Mouse (Mus musculus): ENCODE measurements around the gene Ppp1r21. TPM values are rescaled to one million over a fixed set of nuclear protein-coding genes. Genes with fewer than 3 reads are reported as not detected.

The Ppp1r21 gene
- polyA plus RNA-seq, 1 experiment from 2014 or later, result 8.0 TPM

GRCm38 (mm10) chr17:88530236-88530619 is 310 bp downstream of the Ppp1r21 start:
- H3K27me3 ChIP-seq, result peaks cover 9% of the 10 kb centered on the region
- no peaks in the 10 kb centered on the region for H3K36me3 ChIP-seq
- H3K4me3 ChIP-seq (replicated peaks), result peak overlapping the region; percentile 83
- WGBS (ENCODE audit: insufficient replicate concordance), result 0% methylated on average over 14 of the region's 14 CpGs
- peak overlapping the region; percentile 89 for H3K4me2 ChIP-seq
- ATAC-seq (ENCODE audit: low read depth) (peak; percentile 71), DNase-seq (no peak)
- peak overlapping the region; percentile 81 for H3K9ac ChIP-seq
- peaks cover 21% of the 10 kb centered on the region for H3K4me1 ChIP-seq (replicated peaks)
- H3K27ac ChIP-seq, result peak overlapping the region; percentile 29
- H3K9me3 ChIP-seq (replicated peaks), result no peaks in the 10 kb centered on the region

GRCm38 (mm10) chr17:88530667-88531066 is 749 bp downstream of the Ppp1r21 start:
- H3K4me1 ChIP-seq (replicated peaks), result peaks cover 21% of the 10 kb centered on the region

GRCm38 (mm10) chr17:88531176-88531575 is 1.3 kb downstream of the Ppp1r21 start:
- H3K4me2 ChIP-seq, result peak overlapping the region; percentile 89
- no peak overlapping the region for H3K9ac ChIP-seq
- ATAC-seq (ENCODE audit: low read depth) (no peak), DNase-seq (no peak)
- 50% methylated on average over 6 of the region's 6 CpGs for WGBS (ENCODE audit: insufficient replicate concordance)
- H3K9me3 ChIP-seq (replicated peaks), result no peaks in the 10 kb centered on the region
- peak overlapping the region; percentile 83 for H3K4me3 ChIP-seq (replicated peaks)
- no peaks in the 10 kb centered on the region for H3K36me3 ChIP-seq
- H3K27ac ChIP-seq, result no peak overlapping the region
- H3K27me3 ChIP-seq, result no peaks in the 10 kb centered on the region
- peaks cover 25% of the 10 kb centered on the region for H3K4me1 ChIP-seq (replicated peaks)

More at GRCm38 (mm10) chr17:88530667-88531066, 749 bp downstream of the Ppp1r21 start:
- H3K9ac ChIP-seq, result peak overlapping the region; percentile 81
- DNase-seq (no peak), ATAC-seq (ENCODE audit: low read depth) (no peak)
- 13% methylated on average over 11 of the region's 11 CpGs for WGBS (ENCODE audit: insufficient replicate concordance)
- peaks cover 4% of the 10 kb centered on the region for H3K27me3 ChIP-seq
- H3K27ac ChIP-seq, result no peak overlapping the region
- H3K9me3 ChIP-seq (replicated peaks), result no peaks in the 10 kb centered on the region
- H3K4me3 ChIP-seq (replicated peaks), result peak overlapping the region; percentile 83
- H3K36me3 ChIP-seq, result no peaks in the 10 kb centered on the region
- peak overlapping the region; percentile 89 for H3K4me2 ChIP-seq

- 72% methylated on average over 8 of the region's 8 CpGs for WGBS (ENCODE audit: insufficient replicate concordance)
- ATAC-seq (ENCODE audit: low read depth), result no peak
These were observed 8.0 kb downstream of the Ppp1r21 start for GRCm38 (mm10) chr17:88537842-88538430.

GRCm38 (mm10) chr17:88542771-88543416 is 13.0 kb downstream of the Ppp1r21 start:
- peak overlapping the region; percentile 60 for H3K27ac ChIP-seq
- no peak overlapping the region for H3K9ac ChIP-seq
- DNase-seq, result no peak

More at GRCm38 (mm10) chr17:88537842-88538430, 8.0 kb downstream of the Ppp1r21 start:
- H3K36me3 ChIP-seq, result no peaks in the 10 kb centered on the region
- no peaks in the 10 kb centered on the region for H3K9me3 ChIP-seq (replicated peaks)
- no peak overlapping the region for H3K27ac ChIP-seq
- no peak overlapping the region for H3K4me2 ChIP-seq
- no peak for DNase-seq
- H3K27me3 ChIP-seq, result no peaks in the 10 kb centered on the region
- peaks cover 45% of the 10 kb centered on the region for H3K4me1 ChIP-seq (replicated peaks)
- H3K4me3 ChIP-seq (replicated peaks), result no peak overlapping the region
- no peak overlapping the region for H3K9ac ChIP-seq

GRCm38 (mm10) chr17:88543417-88543782 is 13.5 kb downstream of the Ppp1r21 start:
- H3K4me3 ChIP-seq (replicated peaks), result no peak overlapping the region
- H3K36me3 ChIP-seq, result peaks cover 12% of the 10 kb centered on the region
- peak overlapping the region; percentile 60 for H3K27ac ChIP-seq
- H3K9ac ChIP-seq, result no peak overlapping the region
- peak; percentile 33 for ATAC-seq (ENCODE audit: low read depth)
- DNase-seq, result peak; percentile 26
- no peaks in the 10 kb centered on the region for H3K27me3 ChIP-seq
- H3K4me1 ChIP-seq (replicated peaks), result peaks cover 32% of the 10 kb centered on the region
- whole genome bisulfite sequencing (ENCODE audit: insufficient replicate concordance), result 44% methylated on average over 3 of the region's 3 CpGs
- no peaks in the 10 kb centered on the region for H3K9me3 ChIP-seq (replicated peaks)
- H3K4me2 ChIP-seq, result no peak overlapping the region

More at GRCm38 (mm10) chr17:88542771-88543416, 13.0 kb downstream of the Ppp1r21 start:
- H3K36me3 ChIP-seq, result peaks cover 12% of the 10 kb centered on the region
- no peaks in the 10 kb centered on the region for H3K27me3 ChIP-seq
- H3K4me3 ChIP-seq (replicated peaks), result no peak overlapping the region
- H3K4me2 ChIP-seq, result no peak overlapping the region
- ATAC-seq (ENCODE audit: low read depth), result peak; percentile 77
- peaks cover 36% of the 10 kb centered on the region for H3K4me1 ChIP-seq (replicated peaks)
- no peaks in the 10 kb centered on the region for H3K9me3 ChIP-seq (replicated peaks)
- WGBS (ENCODE audit: insufficient replicate concordance), result 69% methylated on average over 15 of the region's 15 CpGs

GRCm38 (mm10) chr17:88545217-88545784 is 15.4 kb downstream of the Ppp1r21 start:
- no peak overlapping the region for H3K4me2 ChIP-seq
- H3K9ac ChIP-seq, result no peak overlapping the region
- peaks cover 21% of the 10 kb centered on the region for H3K36me3 ChIP-seq
- H3K27me3 ChIP-seq, result no peaks in the 10 kb centered on the region
- WGBS (ENCODE audit: insufficient replicate concordance), result 75% methylated on average over 15 of the region's 15 CpGs
- DNase-seq, result no peak
- H3K9me3 ChIP-seq (replicated peaks), result no peaks in the 10 kb centered on the region
- no peak overlapping the region for H3K27ac ChIP-seq
- ATAC-seq (ENCODE audit: low read depth), result no peak
- H3K4me1 ChIP-seq (replicated peaks), result peaks cover 29% of the 10 kb centered on the region
- no peak overlapping the region for H3K4me3 ChIP-seq (replicated peaks)

- no peaks in the 10 kb centered on the region for H3K9me3 ChIP-seq (replicated peaks)
- H3K27me3 ChIP-seq, result no peaks in the 10 kb centered on the region
- H3K4me3 ChIP-seq (replicated peaks), result no peak overlapping the region
- 77% methylated on average over 4 of the region's 4 CpGs for WGBS (ENCODE audit: insufficient replicate concordance)
- ATAC-seq (ENCODE audit: low read depth), result no peak
- H3K9ac ChIP-seq, result no peak overlapping the region
- no peak for DNase-seq
- no peak overlapping the region for H3K27ac ChIP-seq
- no peak overlapping the region for H3K4me2 ChIP-seq
- H3K36me3 ChIP-seq, result peaks cover 21% of the 10 kb centered on the region
- H3K4me1 ChIP-seq (replicated peaks), result peaks cover 31% of the 10 kb centered on the region
These were observed 16.8 kb downstream of the Ppp1r21 start for GRCm38 (mm10) chr17:88546745-88547144.

GRCm38 (mm10) chr17:88549411-88550191 is 19.7 kb downstream of the Ppp1r21 start:
- Histone ChIP-seq H3K9ac (no peak overlapping the region), H3K4me3 (replicated peaks) (no peak overlapping the region), H3K27ac (no peak overlapping the region), H3K4me2 (no peak overlapping the region), H3K4me1 (replicated peaks) (peaks cover 37% of the 10 kb centered on the region), H3K27me3 (no peaks in the 10 kb centered on the region), H3K9me3 (replicated peaks) (no peaks in the 10 kb centered on the region), H3K36me3 (peaks cover 27% of the 10 kb centered on the region)
- 64% methylated on average over 24 of the region's 24 CpGs for whole genome bisulfite sequencing (ENCODE audit: insufficient replicate concordance)
- peak; percentile 78 for ATAC-seq (ENCODE audit: low read depth)
- no peak for DNase-seq

- Histone ChIP-seq H3K4me3 (replicated peaks) (no peak overlapping the region), H3K27me3 (no peaks in the 10 kb centered on the region), H3K4me2 (no peak overlapping the region), H3K9me3 (replicated peaks) (no peaks in the 10 kb centered on the region), H3K9ac (no peak overlapping the region), H3K4me1 (replicated peaks) (peaks cover 37% of the 10 kb centered on the region), H3K27ac (no peak overlapping the region), H3K36me3 (peaks cover 28% of the 10 kb centered on the region)
- ATAC-seq (ENCODE audit: low read depth), result no peak
- WGBS (ENCODE audit: insufficient replicate concordance), result 76% methylated on average over 5 of the region's 5 CpGs
- no peak for DNase-seq
These were observed 20.4 kb downstream of the Ppp1r21 start for GRCm38 (mm10) chr17:88550351-88550750.
